ENCODE assay signal across 25 mouse cellular contexts in genomic region chr15:93920996-93921395, GRCm38 (mm10).
A peak's percentile ranks its signal among the peaks of the same experiment; 100 is the strongest.
DNase-seq lines count a peak whose midpoint lies in the region; ATAC-seq lines count a peak whose summit lies in the region.
"Had no signal": no experiment of that assay in that cellular context is flagged by ENCODE, and none has a peak within 500 bp of the region (broad histone marks: within the 10 kb centered on the region; RNA-seq: fewer than 3 reads in every experiment).

No protein-coding gene starts in this region.

- peaks cover 29% of the 10 kb centered on the region for H3K4me1 ChIP-seq in kidney, embryonic 16.5 days (ENCODE audit: insufficient read depth, low read length)
- H3K4me1 ChIP-seq in embryonic facial prominence, embryonic 10.5 days: peaks cover 54% of the 10 kb centered on the region
- H3K4me1 ChIP-seq in intestine, embryonic 16.5 days (ENCODE audit: control insufficient read depth, insufficient read depth, low read length): peaks cover 13% of the 10 kb centered on the region
- no peaks in the 10 kb centered on the region for H3K4me1 ChIP-seq in neural tube, embryonic 15.5 days
- H3K4me1 ChIP-seq in hindbrain, embryonic 12.5 days: peaks cover 4% of the 10 kb centered on the region; the same call in 1 of the 2 replicates
- H3K4me1 ChIP-seq: midbrain, embryonic 10.5 days had no signal

- ATAC-seq in kidney, embryonic 16.5 days (ENCODE audit: low FRiP score, low TSS enrichment): no peak
- no peak for ATAC-seq in intestine, embryonic 16.5 days
- ATAC-seq in neural tube, embryonic 15.5 days (ENCODE audit: low FRiP score): no peak
- ATAC-seq in hindbrain, embryonic 12.5 days (ENCODE audit: low FRiP score): no peak
- ATAC-seq: activated CD4-positive, CD25-positive, alpha-beta regulatory T cell, adult 4 months; forebrain, postnatal 0 days; hindbrain, postnatal 0 days had no signal

- H3K4me3 ChIP-seq in kidney, embryonic 16.5 days (ENCODE audit: low read length): no peak overlapping the region
- no peak overlapping the region for H3K4me3 ChIP-seq in embryonic facial prominence, embryonic 10.5 days
- H3K4me3 ChIP-seq in intestine, embryonic 16.5 days (ENCODE audit: low read length): no peak overlapping the region
- H3K4me3 ChIP-seq in neural tube, embryonic 15.5 days (replicated peaks): no peak overlapping the region
- no peak overlapping the region for H3K4me3 ChIP-seq in hindbrain, embryonic 12.5 days
- H3K4me3 ChIP-seq: heart, embryonic 12.5 days; lung, embryonic 15.5 days; midbrain, embryonic 10.5 days had no signal

- peak overlapping the region; percentile 56; the same call in 1 of the 2 replicates for H3K27ac ChIP-seq in kidney, embryonic 16.5 days (ENCODE audit: low read length)
- H3K27ac ChIP-seq in embryonic facial prominence, embryonic 10.5 days (replicated peaks): peak overlapping the region; percentile 63; the same call in 1 of the 2 replicates
- H3K27ac ChIP-seq in intestine, embryonic 16.5 days (ENCODE audit: low read length): peak overlapping the region; percentile 85
- no peak overlapping the region for H3K27ac ChIP-seq in neural tube, embryonic 15.5 days (replicated peaks)
- H3K27ac ChIP-seq in hindbrain, embryonic 12.5 days: no peak overlapping the region
- H3K27ac ChIP-seq: hindbrain, postnatal 0 days; liver, embryonic 14.5 days; lung, embryonic 15.5 days; midbrain, embryonic 10.5 days had no signal

- no peaks in the 10 kb centered on the region for H3K27me3 ChIP-seq in kidney, embryonic 16.5 days (ENCODE audit: insufficient read depth, low read length)
- H3K27me3 ChIP-seq in embryonic facial prominence, embryonic 10.5 days (replicated peaks; ENCODE audit: low read depth, poor library complexity, severe bottlenecking): no peaks in the 10 kb centered on the region
- H3K27me3 ChIP-seq in intestine, embryonic 16.5 days (replicated peaks; ENCODE audit: control insufficient read depth, insufficient read depth, low read length): no peaks in the 10 kb centered on the region
- H3K27me3 ChIP-seq in neural tube, embryonic 15.5 days (replicated peaks): no peaks in the 10 kb centered on the region
- H3K27me3 ChIP-seq in hindbrain, embryonic 12.5 days: no peaks in the 10 kb centered on the region
- H3K27me3 ChIP-seq: heart, embryonic 12.5 days; lung, embryonic 15.5 days had no signal

- H3K4me2 ChIP-seq in kidney, embryonic 16.5 days (replicated peaks; ENCODE audit: low read depth, low read length): no peak overlapping the region
- no peak overlapping the region for H3K4me2 ChIP-seq in intestine, embryonic 16.5 days (ENCODE audit: low read depth, low read length)
- H3K4me2 ChIP-seq in neural tube, embryonic 15.5 days: no peak overlapping the region
- H3K4me2 ChIP-seq in hindbrain, embryonic 12.5 days (replicated peaks): no peak overlapping the region
- H3K4me2 ChIP-seq: heart, embryonic 12.5 days; lung, embryonic 15.5 days had no signal

- no peak overlapping the region for H3K9ac ChIP-seq in kidney, embryonic 16.5 days (replicated peaks; ENCODE audit: low read length)
- H3K9ac ChIP-seq in intestine, embryonic 16.5 days (ENCODE audit: low read depth, low read length): no peak overlapping the region
- no peak overlapping the region for H3K9ac ChIP-seq in neural tube, embryonic 15.5 days (replicated peaks)
- no peak overlapping the region for H3K9ac ChIP-seq in hindbrain, embryonic 12.5 days
- H3K9ac ChIP-seq: forebrain, postnatal 0 days; heart, embryonic 12.5 days; liver, embryonic 14.5 days; lung, embryonic 15.5 days had no signal

- WGBS in kidney, embryonic 16.5 days: 86% methylated on average over 5 of the region's 5 CpGs
- WGBS in embryonic facial prominence, embryonic 10.5 days: 94% methylated on average over 5 of the region's 5 CpGs
- 69% methylated on average over 5 of the region's 5 CpGs for WGBS in intestine, embryonic 16.5 days
- 89% methylated on average over 5 of the region's 5 CpGs for WGBS in neural tube, embryonic 15.5 days
- WGBS in hindbrain, embryonic 12.5 days: 88% methylated on average over 5 of the region's 5 CpGs

- no peaks in the 10 kb centered on the region for H3K9me3 ChIP-seq in kidney, embryonic 16.5 days (ENCODE audit: low read length)
- H3K9me3 ChIP-seq in embryonic facial prominence, embryonic 10.5 days: no peaks in the 10 kb centered on the region
- H3K9me3 ChIP-seq in intestine, embryonic 16.5 days (ENCODE audit: control insufficient read depth, low read length): no peaks in the 10 kb centered on the region
- H3K9me3 ChIP-seq in neural tube, embryonic 15.5 days (replicated peaks): no peaks in the 10 kb centered on the region
- no peaks in the 10 kb centered on the region for H3K9me3 ChIP-seq in hindbrain, embryonic 12.5 days (replicated peaks)
- H3K9me3 ChIP-seq: heart, embryonic 12.5 days; lung, embryonic 15.5 days; midbrain, embryonic 10.5 days had no signal

- no peaks in the 10 kb centered on the region for H3K36me3 ChIP-seq in kidney, embryonic 16.5 days (ENCODE audit: insufficient read depth, low read length)
- H3K36me3 ChIP-seq in embryonic facial prominence, embryonic 10.5 days (replicated peaks): no peaks in the 10 kb centered on the region
- no peaks in the 10 kb centered on the region for H3K36me3 ChIP-seq in intestine, embryonic 16.5 days (ENCODE audit: control insufficient read depth, insufficient read depth, low read length)
- H3K36me3 ChIP-seq in neural tube, embryonic 15.5 days: no peaks in the 10 kb centered on the region
- no peaks in the 10 kb centered on the region for H3K36me3 ChIP-seq in hindbrain, embryonic 12.5 days
- H3K36me3 ChIP-seq: G1E; heart, embryonic 12.5 days; lung, embryonic 15.5 days; midbrain, embryonic 10.5 days had no signal

- peak; percentile 8 to 34 for DNase-seq in frontal cortex, postnatal 36 days (ENCODE audit: low spot score in 2 of 2)
- DNase-seq in frontal cortex, postnatal 10 days (ENCODE audit: low spot score in 2 of 2): no peak
- DNase-seq in kidney, postnatal 36 days: no peak
- DNase-seq in embryonic facial prominence, embryonic 10.5 days (ENCODE audit: low spot score): no peak
- DNase-seq: adrenal gland, postnatal 25 days; cerebellum, adult 11-12 months; cerebellum, postnatal 14 days; forebrain, postnatal 0 days; gastrocnemius, postnatal 36 days; kidney, postnatal 10 days; left cerebral cortex, postnatal 4 days; lung, postnatal 4 days; right cerebral cortex, postnatal 4 days; thymus, postnatal 25 days had no signal

Comparison
In these comparisons a context has a peak if more than half of its experiments do, and no peak if none do; other contexts are left out.
1. DNase-seq: peak in frontal cortex, postnatal 36 days (2 of 2); none in frontal cortex, postnatal 10 days (0 of 2), kidney, postnatal 36 days (0 of 2) and embryonic facial prominence, embryonic 10.5 days (single experiment).
2. H3K27ac ChIP-seq: peak in kidney, embryonic 16.5 days (single experiment), embryonic facial prominence, embryonic 10.5 days (single experiment) and intestine, embryonic 16.5 days (single experiment); none in neural tube, embryonic 15.5 days (single experiment) and hindbrain, embryonic 12.5 days (single experiment).